Mouse (Mus musculus) frontal cortex, postnatal 25 days (tissue): Measurements from ENCODE around the gene Churc1.
A peak's percentile ranks its signal among the peaks of the same experiment; 100 is the strongest.
"Not testable (repeated sequence)": the region's sequence is repeated elsewhere in the genome, so short reads cannot be mapped to it uniquely, and the experiment has no call there.

ENCODE experiments used
- DNase-seq, 2 experiments: peaks; one replicate each; pipeline ENCODE4 v3.0.0; 2022; ENCODE audit warnings: low spot score in 2 of 2

Gene Churc1

DNA sequence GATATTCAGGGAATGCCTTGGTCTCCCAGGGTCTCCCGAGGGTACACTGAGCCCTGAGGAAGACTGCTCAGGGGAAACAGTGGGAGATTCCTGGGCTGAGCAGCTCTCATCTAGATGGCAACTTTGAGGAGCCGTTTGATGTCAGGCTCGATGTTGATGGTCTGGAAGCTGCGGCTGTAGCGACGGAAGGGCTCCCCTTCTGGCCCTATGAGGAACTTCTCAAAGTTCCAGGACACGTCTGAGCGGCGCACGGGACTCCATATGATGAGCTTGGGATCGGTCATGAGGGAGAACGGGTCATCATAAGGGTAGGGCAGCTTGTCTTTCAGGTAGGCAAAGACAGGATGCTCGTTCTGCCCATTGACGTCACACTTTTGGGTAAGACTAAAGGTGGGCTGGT, 27.2 kb downstream of the Churc1 start:
- DNase-seq: not testable (repeated sequence)

DNA sequence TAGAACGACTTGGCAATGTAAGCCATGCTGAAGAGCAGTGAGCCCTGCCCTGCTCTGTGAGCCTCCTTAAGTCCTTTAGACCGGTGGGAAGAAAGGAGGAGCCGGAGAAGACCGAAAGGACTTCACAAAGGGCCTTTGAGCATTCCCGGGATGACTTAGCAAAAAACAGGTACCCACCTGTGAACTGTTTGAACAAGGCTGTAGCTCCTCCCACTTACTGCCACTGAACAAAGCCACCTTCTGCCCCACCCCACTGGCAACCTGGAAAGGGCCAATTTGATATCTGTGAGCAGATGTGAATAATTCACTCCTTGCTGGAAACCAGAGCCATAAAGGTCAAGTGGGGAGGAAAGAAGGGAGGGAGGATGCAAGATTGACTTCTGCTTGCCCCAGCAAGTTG, 30.0 kb downstream of the Churc1 start, which contains the start of gene Gpx2:
Gpx2 (minus strand) TSS at position 205 of the 400 bp plus-strand sequence.
- no peak for DNase-seq

DNA sequence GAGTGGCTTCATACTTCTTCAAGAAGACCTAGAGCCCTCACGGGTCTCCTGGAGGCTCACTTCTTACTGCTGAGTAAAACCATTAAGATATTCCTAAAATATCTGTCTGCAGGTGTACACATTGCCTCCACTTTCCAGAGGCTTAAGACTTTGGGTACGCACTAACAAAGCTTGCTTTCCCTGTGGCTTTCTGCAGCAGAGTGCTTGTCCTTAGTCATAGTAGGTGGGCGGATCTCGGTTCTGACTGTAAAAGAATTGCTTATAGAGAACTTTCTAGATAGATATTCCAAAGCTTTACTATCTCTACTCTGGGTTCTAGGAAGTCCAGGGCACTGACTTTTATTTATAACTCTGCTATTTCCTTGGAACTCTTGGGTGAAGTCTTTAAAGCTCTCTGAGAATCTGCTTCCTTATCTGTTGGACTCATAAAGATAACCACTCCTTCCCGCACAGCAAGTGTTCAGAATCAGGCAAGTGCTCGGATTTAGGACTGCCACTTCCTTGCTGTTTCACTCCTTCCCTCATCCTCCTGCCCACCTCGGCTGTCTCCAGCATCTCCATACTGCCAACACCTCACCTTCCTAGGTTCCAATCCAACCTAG, 31.7 kb downstream of the Churc1 start:
- DNase-seq: no peak

DNA sequence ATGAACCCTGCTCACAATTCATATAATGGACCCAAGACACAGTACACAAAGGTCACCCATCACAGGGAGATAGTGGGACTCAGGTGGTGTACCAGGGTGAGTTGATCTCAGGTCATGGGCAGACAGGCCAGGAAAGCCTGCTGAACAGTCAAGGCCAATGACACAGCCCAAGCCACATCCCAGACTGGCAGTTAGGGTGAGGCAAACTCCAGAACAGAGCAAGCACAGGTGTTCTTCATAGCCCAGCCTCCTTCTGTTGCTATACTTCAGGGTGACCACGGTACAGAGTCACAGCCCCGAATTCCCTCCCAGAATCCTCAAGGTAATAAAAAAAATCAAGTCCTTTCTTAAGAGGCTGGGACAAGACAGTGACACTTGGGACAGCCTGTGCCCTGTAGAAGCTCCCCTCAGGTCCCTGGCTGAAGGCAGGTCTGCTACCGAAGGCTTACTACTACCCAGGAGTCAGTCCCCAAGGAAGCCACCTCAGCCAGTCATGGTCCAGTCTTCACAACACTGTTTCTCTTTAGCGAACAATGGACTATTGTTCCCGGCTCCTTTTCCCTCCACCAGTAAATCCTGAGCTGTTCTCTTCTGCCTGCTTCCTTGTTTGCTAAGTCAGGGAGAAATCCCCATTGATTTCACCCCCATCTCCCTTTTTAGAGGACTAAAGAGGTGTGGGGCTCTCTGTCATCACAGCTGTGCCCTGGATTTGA, 32.8 kb downstream of the Churc1 start:
- DNase-seq: no peak

DNA sequence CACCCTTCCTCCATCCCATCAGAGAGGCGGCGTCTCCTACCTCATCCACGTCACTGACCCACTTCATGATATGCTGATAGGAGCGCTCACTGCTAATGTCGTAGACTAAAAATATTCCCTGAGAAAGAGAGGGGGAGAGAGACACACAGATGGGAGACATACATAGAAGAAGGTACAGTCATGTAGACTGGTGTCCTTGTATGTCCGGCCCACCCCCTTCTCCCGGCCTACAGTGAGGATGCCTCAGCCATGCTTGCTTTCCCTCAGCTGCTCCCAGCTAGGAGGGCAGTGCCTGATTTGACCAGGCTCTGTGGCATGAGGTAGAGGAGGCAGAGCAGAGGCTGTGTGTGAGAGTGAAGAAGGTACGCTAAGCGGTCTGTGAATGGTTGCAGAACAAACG, 37.7 kb downstream of the Churc1 start:
- DNase-seq: no peak

DNA sequence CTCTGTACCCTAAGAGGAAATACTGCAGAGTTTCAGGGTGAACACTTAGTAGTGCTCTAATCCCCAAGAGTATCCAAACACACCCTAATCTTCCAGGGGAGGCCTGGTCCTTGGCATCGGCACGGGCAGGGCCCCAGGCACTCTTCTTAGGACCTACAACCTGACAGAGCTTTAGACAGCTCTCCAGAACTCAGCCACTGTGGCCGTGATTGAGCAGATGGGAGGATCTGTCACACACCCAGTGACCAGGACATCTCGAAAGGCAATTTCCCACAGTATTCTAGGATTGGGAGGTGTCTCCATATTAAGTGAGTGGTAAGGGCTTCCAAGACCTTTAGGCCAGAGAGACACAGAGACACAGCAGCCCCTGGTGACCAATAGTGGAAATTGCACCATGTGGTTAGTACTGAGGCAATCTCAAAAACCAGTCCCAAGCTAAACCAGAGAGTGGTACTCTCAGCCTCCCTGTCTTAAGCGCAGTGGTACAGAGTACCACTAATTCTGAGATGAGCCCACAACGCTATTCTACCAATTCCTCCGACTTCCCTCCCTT, 38.4 kb downstream of the Churc1 start:
- DNase-seq: no peak

DNA sequence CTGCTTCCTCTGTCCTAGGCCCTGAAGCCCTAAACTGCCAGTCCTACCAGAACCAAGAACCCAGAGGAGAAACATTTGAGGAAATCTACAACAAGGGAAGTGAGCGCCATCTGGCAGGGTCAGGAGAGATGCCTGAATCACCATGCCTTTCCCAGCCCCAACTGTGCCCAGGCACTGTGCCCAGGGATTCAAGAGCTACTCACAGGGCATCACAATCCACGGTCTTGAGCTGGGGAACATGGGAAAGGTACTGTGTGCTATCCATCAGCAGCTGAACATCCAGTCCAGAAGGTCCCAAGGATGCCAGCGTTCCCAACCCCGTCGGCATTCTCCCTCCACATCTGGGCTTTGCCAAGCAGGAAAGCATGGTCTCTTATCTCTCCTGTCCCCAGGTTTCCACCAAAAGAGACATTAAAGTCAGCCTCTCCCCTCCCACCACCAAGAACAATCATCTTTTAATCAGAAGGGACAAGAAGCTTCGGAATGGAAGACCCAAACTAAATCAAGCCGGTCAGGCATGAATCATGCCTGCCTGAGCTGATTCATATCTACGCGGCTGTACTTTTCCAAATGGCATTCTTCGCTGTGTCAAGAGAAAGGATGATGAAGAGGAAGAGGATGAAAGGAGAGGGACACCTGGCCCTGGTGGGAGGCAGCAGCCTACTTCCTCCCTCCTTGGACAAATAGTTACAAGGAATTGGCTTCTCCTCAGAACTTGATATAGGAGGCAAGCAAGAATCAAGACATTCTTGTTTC, 39.9 kb downstream of the Churc1 start:
- DNase-seq: no peak

DNA sequence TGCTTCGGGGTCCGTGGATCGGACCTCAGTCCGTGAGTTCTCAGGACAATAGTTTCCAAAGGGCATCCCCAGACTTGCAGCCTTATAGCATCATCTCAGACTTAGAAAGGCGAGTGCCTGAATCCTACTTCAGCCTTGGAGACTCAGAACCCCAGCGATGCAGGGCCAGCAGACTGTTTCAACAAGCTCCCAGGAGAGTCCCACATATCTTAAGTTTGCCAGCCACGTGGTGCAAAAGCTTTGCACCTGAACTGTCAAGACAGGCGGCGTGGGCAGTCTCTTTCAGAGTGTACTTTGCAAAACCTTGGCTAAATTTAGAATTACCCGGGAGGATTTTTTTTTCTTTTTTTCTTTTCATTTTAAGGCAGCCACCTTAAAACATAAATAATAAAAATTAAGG, 42.5 kb downstream of the Churc1 start:
- DNase-seq: no peak

DNA sequence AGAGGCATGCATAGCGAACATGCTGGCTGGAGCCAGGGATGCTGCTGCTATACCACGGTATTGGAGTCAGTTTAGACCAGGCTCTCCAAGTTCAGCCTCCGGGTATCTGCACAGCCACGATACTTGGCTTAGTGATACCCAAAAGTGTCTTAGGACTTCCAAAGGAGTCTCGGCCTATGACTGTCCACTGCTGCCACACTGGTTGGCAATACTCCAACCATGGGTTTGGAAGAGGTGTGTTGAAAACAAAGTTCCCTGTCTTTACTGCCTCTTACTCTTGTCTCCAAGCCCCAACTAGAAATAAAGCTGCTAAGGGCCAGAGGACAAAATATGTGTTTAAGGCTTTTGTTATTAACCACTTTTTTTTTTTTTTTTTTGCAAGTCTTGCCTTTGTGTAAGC, 45.2 kb downstream of the Churc1 start:
- no peak for DNase-seq

DNA sequence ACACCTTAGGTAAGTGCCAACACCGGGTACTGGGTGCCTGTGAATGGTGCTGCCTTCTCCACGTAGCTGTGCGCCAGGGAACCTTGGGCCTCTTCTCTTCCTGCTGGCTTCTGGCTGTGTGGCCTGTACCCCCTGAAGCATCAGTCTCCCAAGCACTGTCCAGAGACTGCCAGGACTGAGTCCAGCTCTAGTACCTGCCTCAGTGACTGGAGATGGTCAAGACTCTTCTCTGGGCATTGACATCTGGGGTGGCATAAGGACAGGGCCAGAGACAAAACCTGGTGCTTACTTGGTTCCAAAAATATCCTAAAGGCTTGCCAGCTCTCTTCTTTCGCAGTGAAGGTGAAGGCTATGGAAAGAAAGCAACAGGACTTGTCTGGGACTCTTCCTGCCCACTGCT, 45.7 kb downstream of the Churc1 start:
- no peak for DNase-seq

DNA sequence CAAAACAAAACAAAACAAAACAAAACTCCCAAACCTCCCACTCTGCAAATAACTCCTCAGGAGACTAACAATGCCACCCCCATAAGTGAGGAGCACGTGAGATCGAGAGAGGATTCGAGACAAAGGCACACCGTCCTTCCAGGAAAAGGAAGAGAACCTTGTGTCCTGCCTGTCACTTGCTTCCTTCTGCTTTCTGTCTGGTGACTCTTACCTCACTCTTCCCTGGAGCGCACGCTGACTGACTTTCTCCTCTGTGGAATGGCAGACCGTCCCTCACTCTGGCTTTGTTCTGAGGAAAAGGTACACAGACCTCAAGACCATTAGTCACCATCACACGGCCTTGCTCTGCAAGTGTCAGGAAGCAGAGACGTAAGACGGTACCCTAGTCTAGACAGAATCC, 48.2 kb downstream of the Churc1 start:
- DNase-seq: no peak

DNA sequence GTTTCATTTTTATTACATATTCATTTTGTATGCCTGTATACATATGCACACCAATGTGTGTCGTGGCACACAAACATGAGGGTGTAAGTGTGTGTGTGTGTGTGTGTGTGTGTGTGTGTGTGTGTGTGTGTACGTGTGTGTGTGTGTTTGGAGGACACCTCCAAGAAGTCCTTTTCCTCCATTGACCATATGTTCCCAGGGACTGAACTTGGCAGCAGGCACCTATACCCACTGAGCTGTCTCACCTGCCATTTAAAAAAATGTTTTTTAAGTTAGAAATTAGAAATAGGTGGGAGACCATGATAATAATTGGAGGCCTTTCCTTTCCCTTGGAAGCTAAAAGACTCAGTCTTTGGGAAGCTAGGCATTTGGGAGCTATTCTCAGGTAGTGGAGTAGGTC, 48.8 kb downstream of the Churc1 start:
- DNase-seq: no peak

DNA sequence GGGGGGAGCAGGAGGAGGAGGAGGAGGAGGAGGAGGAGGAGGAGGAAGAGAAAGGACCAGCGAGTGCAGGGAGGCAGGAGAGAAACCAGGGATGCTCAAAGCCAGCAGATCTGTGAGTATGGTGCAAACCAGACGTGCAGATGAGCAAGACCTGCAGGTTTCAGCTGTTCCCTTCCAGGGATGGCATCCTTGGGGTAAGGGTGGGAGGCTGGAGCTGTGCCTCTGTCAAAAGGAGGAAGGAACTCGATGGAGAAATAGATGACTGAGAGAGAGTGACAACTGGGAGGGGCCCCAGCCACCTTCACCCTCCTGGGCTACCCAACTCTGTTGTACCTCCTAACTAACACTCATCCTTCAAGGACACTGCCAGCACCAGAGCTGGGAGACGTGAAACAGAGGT, 51.4 kb downstream of the Churc1 start:
- DNase-seq: no peak

DNA sequence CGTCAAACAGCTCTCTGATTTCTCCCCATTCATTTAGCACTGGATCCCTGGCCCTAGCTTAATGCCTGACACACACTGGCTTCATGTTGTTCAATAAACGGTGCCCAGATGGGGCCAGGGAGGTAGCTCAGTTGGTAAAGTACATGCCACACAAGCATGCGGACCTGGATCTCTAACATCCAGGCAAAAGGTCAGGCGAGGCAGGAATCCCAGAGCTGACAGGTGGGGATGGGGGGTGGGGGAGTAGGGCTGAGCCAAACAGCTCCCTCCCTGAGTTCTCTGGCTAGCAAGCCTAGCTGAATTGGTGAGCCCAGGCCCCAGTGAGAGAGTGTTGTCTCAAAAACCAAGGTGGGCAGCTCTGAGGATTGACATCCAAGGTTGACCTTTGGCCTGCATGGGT, 51.8 kb downstream of the Churc1 start:
- DNase-seq: no peak

DNA sequence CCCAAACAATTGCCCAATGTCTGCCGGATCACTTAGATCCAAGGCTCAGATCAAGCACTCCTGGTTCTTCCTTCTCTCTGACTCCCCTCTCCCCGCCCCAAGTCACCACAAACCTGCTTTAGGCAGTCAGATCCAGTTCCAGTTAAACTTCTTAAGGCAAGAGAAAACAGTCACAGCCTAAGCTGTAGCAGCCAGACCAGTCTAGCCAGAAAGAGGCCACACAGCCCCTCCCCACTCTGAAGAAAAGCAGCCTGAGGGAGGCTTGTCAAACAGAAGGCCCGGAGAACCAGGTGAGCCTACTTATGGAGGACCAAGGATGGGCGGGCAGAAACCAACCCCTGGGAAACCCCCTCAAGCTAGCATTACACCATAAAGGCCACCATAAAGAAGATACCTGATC, 52.8 kb downstream of the Churc1 start:
- DNase-seq: no peak

DNA sequence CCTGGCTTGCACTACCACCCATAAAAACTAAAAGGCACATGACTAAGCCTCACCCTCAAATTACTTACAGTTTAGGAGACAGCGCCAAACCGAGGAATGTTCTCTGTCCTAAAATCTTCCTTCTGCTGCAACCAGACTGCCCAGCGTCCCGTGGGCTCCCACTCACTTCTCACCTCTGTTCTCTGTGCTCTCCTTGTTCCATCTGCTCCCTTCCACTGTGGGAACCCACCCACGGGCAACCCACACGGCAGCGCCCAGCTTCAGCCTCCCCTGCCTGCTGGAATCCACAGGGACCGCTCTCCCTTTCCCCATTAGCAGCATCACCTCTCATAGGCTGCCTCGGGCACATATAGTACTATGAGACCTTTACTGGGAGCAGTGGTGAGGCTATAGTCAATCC, 53.6 kb downstream of the Churc1 start:
- peak in 1 of 2 experiments; percentile 60 for DNase-seq

DNA sequence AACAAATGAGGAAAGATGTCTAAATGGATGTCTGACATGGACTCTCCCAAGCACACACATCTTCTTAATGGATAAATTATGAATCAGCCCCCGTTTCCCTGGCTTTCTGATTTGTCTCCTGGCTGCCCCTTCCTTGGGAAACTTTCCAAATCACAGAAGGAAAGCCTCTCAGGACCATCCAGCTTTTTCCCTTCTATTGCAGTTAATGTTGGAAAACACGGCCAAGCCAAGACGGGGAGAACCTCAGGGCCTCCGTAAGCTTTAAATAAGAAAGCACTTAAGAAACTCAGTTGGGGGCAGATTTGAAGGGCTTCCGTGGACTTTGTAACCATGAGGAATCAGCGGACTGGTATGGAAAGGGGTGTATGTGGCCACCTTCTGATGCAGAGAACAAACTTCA, 54.5 kb downstream of the Churc1 start:
- DNase-seq: no peak

DNA sequence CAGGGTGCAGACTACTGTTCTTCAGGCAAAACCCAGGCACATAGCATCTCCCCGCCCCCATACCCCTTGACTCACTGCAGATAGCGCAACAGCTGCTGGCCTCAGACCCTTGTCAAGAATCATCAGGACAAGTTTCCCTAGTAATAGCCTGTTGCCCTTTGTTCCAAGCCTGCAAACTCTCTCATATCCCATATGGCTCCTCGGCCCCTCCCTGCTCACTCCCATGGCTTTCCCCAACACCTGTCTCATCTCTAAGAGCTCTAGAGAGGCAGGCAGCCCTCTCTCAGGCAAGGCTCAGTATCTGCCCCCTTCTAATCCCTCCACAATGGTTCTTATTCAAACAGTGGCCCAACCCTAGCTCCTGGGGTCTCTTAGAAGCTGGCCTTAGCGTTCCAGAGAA, 55.3 kb downstream of the Churc1 start:
- DNase-seq: no peak

DNA sequence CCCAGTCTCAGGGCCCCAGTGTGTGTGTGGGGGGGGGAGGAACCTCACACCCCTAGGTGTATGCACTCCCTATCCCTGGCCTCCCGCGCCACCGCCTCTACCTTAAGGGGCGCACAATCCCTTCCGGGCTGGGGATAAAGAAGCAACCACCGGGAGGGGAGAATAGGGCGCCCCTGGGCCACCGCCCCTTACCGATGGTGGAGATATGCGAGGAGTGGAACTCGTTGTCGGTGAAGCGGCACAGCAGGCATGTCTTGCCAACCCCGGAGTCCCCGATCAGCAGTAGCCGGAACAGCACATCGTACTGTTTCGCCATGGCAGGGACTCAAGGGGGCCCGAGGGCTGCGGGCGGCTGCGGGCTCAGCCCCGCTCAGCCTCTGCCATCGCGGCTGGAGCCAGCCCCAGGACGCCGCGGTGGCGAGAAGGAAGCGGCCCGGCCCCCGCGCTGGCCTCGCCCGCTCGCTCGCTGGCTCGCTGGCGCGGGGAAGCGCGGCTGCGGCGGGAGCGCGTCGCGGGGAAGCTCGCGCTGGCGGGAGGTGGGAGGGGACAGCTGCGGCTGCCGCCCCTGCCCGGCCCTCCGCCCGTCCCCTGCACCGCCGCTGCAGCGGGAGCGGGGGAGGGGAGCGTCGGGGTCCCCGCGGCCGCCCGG, 56.8 kb downstream of the Churc1 start:
- no peak for DNase-seq

DNA sequence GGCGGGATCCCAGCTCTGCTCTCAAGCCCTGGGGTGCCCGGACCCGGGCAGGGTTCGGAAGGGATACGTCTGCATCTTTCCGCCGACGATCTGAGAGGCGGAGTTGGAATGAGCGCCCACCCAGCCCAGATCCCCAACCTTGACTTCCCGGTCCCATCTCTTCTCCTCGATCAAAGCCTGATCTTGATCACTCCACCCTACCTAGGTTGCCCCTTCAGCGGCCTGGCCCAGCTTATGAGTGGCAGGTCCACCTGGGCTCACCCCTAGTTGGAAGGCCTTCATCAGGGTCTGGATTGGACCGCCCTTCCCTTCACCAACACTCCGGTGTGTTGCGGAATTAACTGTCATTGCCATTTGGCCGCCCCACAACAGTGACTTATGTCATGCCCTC, 57.3 kb downstream of the Churc1 start, which contains the start of gene Rab15:
Rab15 (minus strand) TSS at position 258 of the 391 bp plus-strand sequence.
- no peak for DNase-seq

DNA sequence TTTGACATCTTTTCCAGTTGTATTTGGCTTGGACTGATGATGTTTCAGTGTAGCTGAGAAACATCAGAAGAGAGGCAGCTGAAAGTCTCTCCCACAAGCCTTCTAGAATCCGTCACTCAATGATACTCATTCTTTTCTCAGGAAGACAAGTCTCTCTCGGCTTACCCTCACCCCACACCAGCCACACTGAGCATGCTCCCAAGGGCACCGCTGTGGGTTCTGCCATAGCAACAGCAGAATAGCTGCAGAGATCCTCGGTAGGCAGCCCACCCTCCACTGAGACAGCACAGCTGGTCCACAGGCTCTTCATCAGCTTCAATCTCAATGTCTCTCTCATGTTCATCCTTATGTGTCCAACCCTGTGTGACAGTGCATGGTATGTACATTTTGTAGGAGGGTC, 59.9 kb downstream of the Churc1 start:
- no peak for DNase-seq

DNA sequence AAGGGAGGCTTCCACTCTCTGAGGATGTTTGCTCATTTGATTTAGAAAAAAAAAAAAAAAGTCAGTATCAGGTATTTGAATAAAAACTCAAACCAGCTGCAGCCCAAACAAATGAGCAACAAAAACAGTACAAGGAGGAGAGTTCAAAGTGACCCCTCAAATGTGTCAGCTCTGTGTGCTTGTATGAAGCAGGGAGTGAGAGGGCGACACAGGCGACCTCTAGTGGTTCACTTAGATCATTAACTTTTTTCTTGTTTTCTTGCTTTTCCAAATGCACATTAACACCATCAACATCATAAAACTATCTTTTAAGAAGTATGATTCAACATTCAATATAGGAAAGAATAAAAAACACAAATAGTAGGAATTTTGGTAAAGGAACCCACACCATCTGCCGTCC, 67.4 kb downstream of the Churc1 start:
- DNase-seq: no peak
